Mouse (Mus musculus) cerebellum, adult 2 months (tissue): ENCODE results near the gene Scamp4.

Source experiments
- CTCF ChIP-seq: fragments of 200-500 bp; IDR thresholded peaks from 2 replicates; pipeline ENCODE4 v1.5.1; 2011; ENCODE audit warnings: low read depth, mild to moderate bottlenecking, control low read depth, low read length, moderate library complexity, borderline replicate concordance; ENCODE audit not compliant: insufficient read depth
- POLR2A ChIP-seq: fragments of 200-500 bp; IDR thresholded peaks from 2 replicates; pipeline ENCODE4 v1.6.1; 2011; ENCODE audit warnings: low read length, control low read depth, borderline replicate concordance; ENCODE audit not compliant: insufficient read depth

GRCm38 (mm10) chr10:80618181-80618580 lies 15.5 kb downstream of the Scamp4 start:
- TF ChIP-seq CTCF (no peak), POLR2A (no peak)
